Mouse (Mus musculus): ENCODE results near the gene Ptprt.
"Not testable (repeated sequence)": the region's sequence is repeated elsewhere in the genome, so short reads cannot be mapped to it uniquely, and the experiment has no call there.

Gene Ptprt

DNA sequence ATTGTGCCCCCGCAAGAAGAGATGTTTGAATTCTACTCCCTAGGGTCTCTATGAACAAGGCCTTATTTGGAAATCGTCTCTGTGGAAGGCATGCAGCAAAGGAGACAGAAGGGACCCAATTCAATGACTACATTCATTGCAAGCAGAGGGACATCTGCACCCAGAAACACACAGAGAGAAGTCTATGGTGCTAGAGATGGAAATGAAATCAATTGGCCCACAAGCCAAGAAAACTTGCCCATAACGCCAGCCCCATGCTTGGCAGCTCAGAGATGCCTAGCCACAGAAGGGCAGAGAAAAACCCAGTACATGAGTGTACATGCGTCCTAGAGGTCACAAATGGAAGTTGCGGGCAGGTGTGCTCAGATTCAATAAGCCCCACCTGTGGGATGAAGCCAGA lies 443.1 kb downstream of the Ptprt start:
- no peak for DNase-seq (ENCODE audit: low spot score in 2 of 2)

- DNase-seq (ENCODE audit: low spot score in 2 of 2), result no peak
Measured at GRCm38 (mm10) chr2:162212397-162212796, 448.6 kb downstream of the Ptprt start.

DNA sequence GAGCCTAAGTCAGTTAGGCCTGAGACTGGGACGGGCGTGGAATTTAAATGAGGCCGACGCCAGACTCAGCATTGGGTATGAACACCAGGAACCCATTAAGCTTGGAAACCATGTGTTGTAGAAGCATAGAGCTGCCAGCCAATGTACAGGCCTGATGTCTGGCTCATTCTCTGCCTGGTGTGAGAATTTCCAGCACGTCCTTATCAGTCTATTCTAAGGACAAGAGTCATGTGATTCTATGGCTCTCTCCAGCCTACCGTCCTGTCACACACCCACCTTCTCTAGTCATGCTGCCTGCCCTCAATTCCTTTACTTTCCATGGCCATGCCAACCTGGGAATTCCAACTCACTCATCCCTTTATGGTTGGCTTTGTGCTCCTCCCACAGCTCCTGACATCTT lies 450.4 kb downstream of the Ptprt start:
- no peak for DNase-seq (ENCODE audit: low spot score in 2 of 2)

DNA sequence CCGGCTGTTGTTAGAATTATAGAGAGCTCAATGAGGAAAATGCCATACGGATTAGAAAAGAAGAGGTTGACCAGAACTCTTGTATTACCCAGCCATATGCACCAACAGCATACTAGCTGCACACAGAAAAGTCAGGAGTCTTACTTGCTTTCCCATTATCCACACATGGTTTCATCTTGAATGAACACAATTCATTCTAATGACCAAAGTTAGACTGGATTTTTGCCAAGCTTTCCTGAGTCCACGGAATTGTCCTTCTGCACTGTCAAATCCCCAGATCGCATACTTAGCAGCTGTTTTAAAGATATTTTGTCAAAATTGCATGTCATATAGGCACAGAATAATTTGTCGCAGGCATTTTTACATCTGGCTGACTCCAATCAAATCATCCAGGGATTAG lies 463.6 kb downstream of the Ptprt start:
- no peak for DNase-seq (ENCODE audit: low spot score in 2 of 2)

DNA sequence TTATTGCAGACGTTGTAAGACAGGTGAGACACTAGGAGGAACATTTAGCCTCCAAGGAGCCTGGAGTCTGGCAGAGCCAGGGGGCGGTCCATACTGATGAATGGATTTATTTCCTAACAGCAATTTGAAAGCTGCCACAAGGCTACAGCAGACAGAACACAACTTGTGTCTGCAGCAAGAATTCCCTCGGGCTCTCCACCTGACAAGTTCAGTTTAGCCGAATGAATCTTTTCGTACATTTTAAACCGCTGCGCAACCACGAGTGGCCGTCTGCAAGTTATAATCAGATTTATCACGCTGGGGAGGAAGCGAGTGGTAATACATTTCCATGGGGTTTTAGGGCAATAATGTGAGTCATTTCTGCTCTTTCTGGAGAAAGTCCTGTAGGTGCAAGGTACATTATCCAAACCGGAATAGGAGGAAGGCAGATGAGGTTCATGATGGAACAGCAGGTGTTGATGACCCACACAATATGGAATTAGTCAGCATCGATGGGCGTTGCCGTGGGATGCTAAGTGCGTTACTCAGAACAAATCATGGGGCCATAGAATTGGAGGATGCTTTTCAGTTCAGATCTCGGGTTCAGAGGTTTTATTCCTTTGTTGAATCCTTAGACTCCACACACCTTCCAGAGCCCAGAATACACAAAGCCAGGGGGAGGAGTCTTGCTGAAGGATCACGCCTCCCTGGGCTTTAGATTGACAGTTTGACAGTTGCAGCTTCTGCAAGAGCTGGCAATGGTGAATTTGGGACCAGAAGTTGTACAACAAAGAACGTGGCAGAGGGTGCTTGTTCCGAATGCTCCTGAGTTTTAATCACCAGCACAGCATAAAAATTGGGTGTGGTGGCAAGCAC lies 478.1 kb downstream of the Ptprt start:
- DNase-seq (ENCODE audit: low spot score in 2 of 2), result no peak

- no peak for DNase-seq (ENCODE audit: low spot score in 2 of 2)
Measured at GRCm38 (mm10) chr2:162181826-162182225, 479.1 kb downstream of the Ptprt start.

DNA sequence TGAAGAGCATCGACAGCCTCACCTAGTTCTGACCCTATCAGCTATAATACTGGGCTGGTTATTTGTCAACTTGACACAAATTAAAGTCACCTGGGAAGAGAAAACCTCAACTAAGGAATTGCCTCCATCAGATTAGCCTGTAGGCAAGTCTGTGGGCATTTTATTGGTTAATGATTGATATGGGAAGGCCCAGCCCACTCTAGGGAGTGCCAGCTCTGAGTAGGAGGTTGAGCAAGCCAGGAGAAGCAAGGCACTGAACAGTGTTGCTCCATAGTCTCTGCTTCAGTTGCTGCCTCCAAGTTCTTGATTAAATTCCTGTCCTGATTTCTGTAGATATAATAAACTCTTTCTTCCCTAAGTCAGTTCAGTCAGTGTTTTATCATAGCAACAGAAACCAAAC lies 488.4 kb downstream of the Ptprt start:
- no peak for DNase-seq (ENCODE audit: low spot score in 2 of 2)

- no peak for DNase-seq (ENCODE audit: low spot score in 2 of 2)
Measured at GRCm38 (mm10) chr2:162141845-162142411, 519.0 kb downstream of the Ptprt start.

DNA sequence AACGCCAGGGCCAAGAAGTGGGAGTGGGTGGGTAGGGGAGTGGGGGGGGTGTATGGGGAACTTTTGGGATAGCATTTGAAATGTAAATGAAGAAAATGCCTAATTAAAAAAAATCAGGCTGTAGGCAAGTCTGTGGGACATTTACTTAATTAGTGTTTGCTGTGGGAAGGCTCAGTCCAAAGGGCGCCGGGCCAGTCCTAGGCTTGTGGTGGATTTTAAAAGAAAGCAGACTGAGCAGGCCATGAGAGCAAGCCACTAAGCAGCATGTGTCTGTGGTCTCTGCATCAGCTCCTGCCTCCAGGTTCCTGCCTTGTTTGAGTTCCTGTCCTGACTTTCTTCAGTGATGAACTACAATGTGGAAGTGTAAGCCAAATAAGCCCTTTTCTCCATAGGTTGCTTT lies 524.8 kb downstream of the Ptprt start:
- DNase-seq (ENCODE audit: low spot score in 2 of 2), result not testable (repeated sequence)

GRCm38 (mm10) chr2:162131607-162132304 lies 529.2 kb downstream of the Ptprt start:
- no peak for DNase-seq (ENCODE audit: low spot score in 2 of 2)

GRCm38 (mm10) chr2:162129896-162130295 lies 531.1 kb downstream of the Ptprt start:
- no peak for DNase-seq (ENCODE audit: low spot score in 2 of 2)

- DNase-seq (ENCODE audit: low spot score in 2 of 2), result no peak
Measured at GRCm38 (mm10) chr2:162118041-162118440, 542.9 kb downstream of the Ptprt start.

- no peak for DNase-seq (ENCODE audit: low spot score in 2 of 2)
Measured at GRCm38 (mm10) chr2:162082391-162082790, 578.6 kb downstream of the Ptprt start.

GRCm38 (mm10) chr2:162080717-162081398 lies 580.1 kb downstream of the Ptprt start:
- DNase-seq (ENCODE audit: low spot score in 2 of 2), result no peak

DNA sequence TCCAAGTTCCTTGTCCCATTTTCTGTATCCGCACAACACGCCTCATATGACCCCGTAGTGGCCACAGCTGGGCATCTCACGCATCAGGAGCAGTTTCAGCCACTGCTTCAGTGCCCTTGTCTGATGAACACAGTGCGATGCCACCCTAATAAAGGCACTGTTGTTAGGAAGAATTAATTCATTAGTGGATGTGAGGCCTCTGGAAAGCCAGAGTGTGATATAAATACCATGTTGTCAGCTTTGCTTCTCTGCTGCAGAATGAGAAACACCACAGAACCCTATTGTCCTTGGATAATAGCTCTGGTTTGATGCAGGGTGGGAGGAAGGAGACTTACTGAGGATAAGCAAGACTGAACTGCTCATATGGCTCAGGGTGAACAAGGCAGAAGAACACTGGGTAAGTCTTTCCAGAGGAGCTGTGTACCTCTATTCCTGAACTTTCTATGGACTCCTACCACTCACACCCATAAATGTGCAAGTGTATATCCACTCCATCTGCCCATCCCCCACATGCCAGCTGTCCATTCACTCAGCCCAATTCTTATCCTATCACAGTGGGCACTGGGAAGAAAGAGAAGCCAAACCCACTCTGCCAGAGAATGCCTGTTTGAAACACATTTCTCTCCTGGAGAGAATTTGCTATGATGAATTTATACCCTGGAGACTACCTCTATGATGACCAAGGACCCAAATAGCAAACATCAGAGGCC lies 582.2 kb downstream of the Ptprt start:
- no peak for DNase-seq (ENCODE audit: low spot score in 2 of 2)

DNA sequence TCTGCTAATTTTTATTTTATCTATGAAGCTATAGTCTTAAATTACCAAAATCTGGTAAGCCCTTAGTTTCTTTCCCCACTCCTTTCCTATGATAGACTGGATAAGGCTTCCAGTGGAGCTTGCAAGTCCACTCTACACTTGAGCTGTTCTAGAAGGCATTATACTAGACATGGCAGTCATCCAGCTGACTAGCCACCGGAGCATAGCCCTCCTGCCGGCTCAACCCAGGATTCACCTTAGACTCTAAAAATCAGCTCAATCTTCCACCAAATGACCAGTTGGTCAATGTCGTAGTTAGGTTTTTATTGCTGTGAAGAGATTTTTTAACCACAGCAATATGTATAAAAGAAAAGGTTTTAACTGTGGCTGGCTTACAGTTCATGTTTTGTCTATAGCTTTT lies 608.1 kb downstream of the Ptprt start:
- no peak for DNase-seq (ENCODE audit: low spot score in 2 of 2)

DNA sequence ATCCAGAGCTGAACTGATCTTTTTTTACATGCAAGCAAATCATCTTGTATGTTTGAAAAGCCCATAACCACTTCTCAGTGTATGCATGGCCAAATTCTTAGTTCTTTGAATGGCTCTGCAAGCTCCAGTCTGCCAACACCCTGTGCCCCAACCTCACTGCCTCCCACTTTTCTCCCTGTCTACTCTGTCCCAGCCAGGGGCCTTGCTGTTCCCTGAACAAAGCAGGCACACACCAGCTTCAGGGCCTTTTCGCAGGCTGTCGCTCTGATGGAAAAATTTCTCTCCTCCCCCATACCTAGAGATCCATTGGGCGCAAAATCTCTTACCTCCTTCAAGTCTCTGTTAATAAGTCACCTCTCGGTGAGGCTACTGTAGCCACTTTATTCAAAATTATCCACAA lies 610.7 kb downstream of the Ptprt start:
- no peak for DNase-seq (ENCODE audit: low spot score in 2 of 2)

GRCm38 (mm10) chr2:162035615-162036014 lies 625.3 kb downstream of the Ptprt start:
- no peak for DNase-seq (ENCODE audit: low spot score in 2 of 2)

GRCm38 (mm10) chr2:162031636-162032035 lies 629.3 kb downstream of the Ptprt start:
- DNase-seq (ENCODE audit: low spot score in 2 of 2), result no peak

DNA sequence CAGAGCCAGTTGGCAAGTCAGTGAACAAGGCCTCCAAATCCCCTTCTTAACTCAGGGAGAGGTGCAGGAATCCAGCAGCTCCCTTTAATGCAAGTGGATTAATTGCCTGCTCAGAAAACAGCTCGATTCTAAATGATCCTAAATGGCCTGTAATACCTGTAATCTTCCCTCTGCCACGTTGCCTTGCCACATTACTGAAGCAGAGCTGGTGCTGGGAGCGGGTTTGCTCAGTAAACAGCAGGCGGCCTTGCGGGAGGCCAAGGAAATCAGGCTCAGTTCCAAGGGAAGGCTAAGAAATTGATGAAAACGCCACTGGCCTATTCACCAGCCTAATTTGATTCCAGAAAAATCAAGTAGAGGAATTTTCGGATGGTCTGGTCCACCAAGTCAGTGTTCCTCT lies 659.9 kb downstream of the Ptprt start:
- no peak for DNase-seq (ENCODE audit: low spot score in 2 of 2)

- no peak for DNase-seq (ENCODE audit: low spot score in 2 of 2)
Measured at GRCm38 (mm10) chr2:161982311-161982710, 678.6 kb downstream of the Ptprt start.

All from thymus, postnatal 10 days (tissue).